Mouse (Mus musculus): ENCODE results near the gene Gpc6. TPM values are rescaled to one million over a fixed set of nuclear protein-coding genes. Genes with fewer than 3 reads are reported as not detected.

The Gpc6 gene
- total and polyA plus RNA-seq, 3 experiments = not detected

GRCm38 (mm10) chr14:117265653-117266052 is 340.5 kb downstream of the Gpc6 start:
- Histone ChIP-seq H3K4me1 (ENCODE audit: control insufficient read depth in 1 of 2, insufficient read depth in 2 of 2, low read length in 2 of 2) (no peaks in the 10 kb centered on the region), H3K4me3 (ENCODE audit: control insufficient read depth in 1 of 2, insufficient read depth in 1 of 2, low read depth in 2 of 2, low read length in 2 of 2) (no peak overlapping the region), H3K27ac (ENCODE audit: control insufficient read depth, low read depth, low read length) (no peak overlapping the region), H3K79me2 (ENCODE audit: control insufficient read depth, insufficient read depth, low read length, poor library complexity) (no peaks in the 10 kb centered on the region), H3K9ac (ENCODE audit: control insufficient read depth, low read depth, low read length, poor library complexity, severe bottlenecking) (no peak overlapping the region), H3K27me3 (ENCODE audit: control insufficient read depth in 1 of 2, insufficient read depth in 2 of 2, low read length in 2 of 2) (no peaks in the 10 kb centered on the region), H3K36me3 (ENCODE audit: control insufficient read depth in 1 of 2, insufficient read depth in 2 of 2, low read length in 2 of 2) (no peaks in the 10 kb centered on the region), H3K9me3 (replicated peaks; ENCODE audit: insufficient read depth, low read length) (no peaks in the 10 kb centered on the region)
- no peak for DNase-seq (ENCODE audit: low read depth, low spot score)
- TF ChIP-seq CHD2 (IDR thresholded peaks at IDR 0.05; ENCODE audit: low read length) (no peak), USF2 (IDR thresholded peaks at IDR 0.05; ENCODE audit: borderline replicate concordance in 1 of 2, insufficient read depth in 1 of 2, low read depth in 1 of 2, low read length in 2 of 2) (no peak), TCF12 (IDR thresholded peaks at IDR 0.05; ENCODE audit: low read depth, low read length) (no peak), TAL1 (IDR thresholded peaks at IDR 0.05; ENCODE audit: low read length) (no peak), JUND (IDR thresholded peaks at IDR 0.05; ENCODE audit: low read depth, low read length) (no peak), POLR2A (IDR thresholded peaks at IDR 0.05; ENCODE audit: control insufficient read depth in 1 of 2, insufficient read depth in 1 of 2, low read depth in 1 of 2, low read length in 2 of 2, poor library complexity in 1 of 2) (no peak)

- Histone ChIP-seq H3K79me2 (ENCODE audit: control insufficient read depth, insufficient read depth, low read length, poor library complexity) (no peaks in the 10 kb centered on the region), H3K4me1 (ENCODE audit: control insufficient read depth in 1 of 2, insufficient read depth in 2 of 2, low read length in 2 of 2) (no peaks in the 10 kb centered on the region), H3K36me3 (ENCODE audit: control insufficient read depth in 1 of 2, insufficient read depth in 2 of 2, low read length in 2 of 2) (no peaks in the 10 kb centered on the region), H3K27ac (ENCODE audit: control insufficient read depth, low read depth, low read length) (no peak overlapping the region), H3K27me3 (ENCODE audit: control insufficient read depth in 1 of 2, insufficient read depth in 2 of 2, low read length in 2 of 2) (no peaks in the 10 kb centered on the region), H3K9ac (ENCODE audit: control insufficient read depth, low read depth, low read length, poor library complexity, severe bottlenecking) (no peak overlapping the region), H3K4me3 (ENCODE audit: control insufficient read depth in 1 of 2, insufficient read depth in 1 of 2, low read depth in 2 of 2, low read length in 2 of 2) (no peak overlapping the region), H3K9me3 (replicated peaks; ENCODE audit: insufficient read depth, low read length) (no peaks in the 10 kb centered on the region)
- no peak for DNase-seq (ENCODE audit: low read depth, low spot score)
- TF ChIP-seq MAFK (IDR thresholded peaks at IDR 0.05; ENCODE audit: borderline replicate concordance, low read depth, low read length) = no peak
- TF ChIP-seq HCFC1 (IDR thresholded peaks at IDR 0.05; ENCODE audit: low read depth, low read length) = no peak
Observed at GRCm38 (mm10) chr14:117267823-117268601, 342.9 kb downstream of the Gpc6 start.

GRCm38 (mm10) chr14:117283631-117284030 is 358.5 kb downstream of the Gpc6 start:
- DNase-seq (ENCODE audit: low read depth, low spot score) = no peak
- Histone ChIP-seq H3K4me1 (ENCODE audit: control insufficient read depth in 1 of 2, insufficient read depth in 2 of 2, low read length in 2 of 2) (no peaks in the 10 kb centered on the region), H3K9me3 (replicated peaks; ENCODE audit: insufficient read depth, low read length) (no peaks in the 10 kb centered on the region), H3K79me2 (ENCODE audit: control insufficient read depth, insufficient read depth, low read length, poor library complexity) (no peaks in the 10 kb centered on the region), H3K4me3 (ENCODE audit: control insufficient read depth in 1 of 2, insufficient read depth in 1 of 2, low read depth in 2 of 2, low read length in 2 of 2) (no peak overlapping the region), H3K9ac (ENCODE audit: control insufficient read depth, low read depth, low read length, poor library complexity, severe bottlenecking) (no peak overlapping the region), H3K36me3 (ENCODE audit: control insufficient read depth in 1 of 2, insufficient read depth in 2 of 2, low read length in 2 of 2) (no peaks in the 10 kb centered on the region), H3K27me3 (ENCODE audit: control insufficient read depth in 1 of 2, insufficient read depth in 2 of 2, low read length in 2 of 2) (no peaks in the 10 kb centered on the region), H3K27ac (ENCODE audit: control insufficient read depth, low read depth, low read length) (no peak overlapping the region)
- TF ChIP-seq TCF12 (IDR thresholded peaks at IDR 0.05; ENCODE audit: low read depth, low read length) (no peak), USF2 (IDR thresholded peaks at IDR 0.05; ENCODE audit: borderline replicate concordance in 1 of 2, insufficient read depth in 1 of 2, low read depth in 1 of 2, low read length in 2 of 2) (no peak), RCOR1 (IDR thresholded peaks at IDR 0.05; ENCODE audit: low read depth, low read length) (no peak), TBP (IDR thresholded peaks at IDR 0.05; ENCODE audit: low read depth, low read length) (no peak), ZC3H11A (IDR thresholded peaks at IDR 0.05; ENCODE audit: low read depth, low read length) (no peak), USF1 (IDR thresholded peaks at IDR 0.05; ENCODE audit: low read depth, low read length) (no peak), ZNF384 (IDR thresholded peaks at IDR 0.05; ENCODE audit: low read depth, low read length) (no peak), MAX (IDR thresholded peaks at IDR 0.05; ENCODE audit: low read length) (no peak)
